Mouse (Mus musculus) adrenal gland, postnatal 0 days (tissue): ENCODE measurements around the gene Zfp563. TPM values are rescaled to one million over a fixed set of nuclear protein-coding genes. Genes with fewer than 3 reads are reported as not detected.

Experiments used
- polyA plus RNA-seq: library from polyadenylated mRNA; unstranded; fragments of >200 nt; fragmentation: Nextera tagmentation; extraction: Ambion mirVana; gene quantifications from 2 replicates; pipeline ENCODE4 v1.2.1, GENCODE M21; 2015

The Zfp563 gene
- polyA plus RNA-seq = 6.8 and 7.5 TPM in 2 replicates

GRCm38 (mm10) chr17:33089220-33089949 lies at the start of gene Zfp563:
Gene Zfp563, plus strand, starts transcription at chr17:33089310.

GRCm38 (mm10) chr17:33067958-33068357 lies 21.2 kb upstream of the Zfp563 start, which contains the start of gene 4921501E09Rik:
Gene 4921501E09Rik, minus strand, starts transcription at chr17:33068058.

GRCm38 (mm10) chr17:33139261-33139820 lies 50.2 kb downstream of the Zfp563 start, which contains the start of gene Morc2b:
Gene Morc2b, minus strand, starts transcription at chr17:33139683.

Other genes starting within 250 kb of the Zfp563 start
- 5.1 and 6.2 TPM in 2 replicates for gene Zfp870, start 197.7 kb upstream of the Zfp563 start, polyA plus RNA-seq
- gene Cyp4f14, start 172.0 kb upstream of the Zfp563 start, polyA plus RNA-seq = 1.4 and 4.0 TPM in 2 replicates
- gene Cyp4f13, start 141.9 kb upstream of the Zfp563 start, polyA plus RNA-seq = 23.8 and 42.9 TPM in 2 replicates
- 8.8 and 11.6 TPM in 2 replicates for gene Zfp472, start 123.5 kb upstream of the Zfp563 start, polyA plus RNA-seq
- 8.4 and 9.0 TPM in 2 replicates for gene Zfp952, start 96.2 kb upstream of the Zfp563 start, polyA plus RNA-seq
- gene Zfp763, start 55.9 kb upstream of the Zfp563 start, polyA plus RNA-seq = 10.6 and 11.4 TPM in 2 replicates
- not detected in 2 replicates for gene 4921501E09Rik, start 21.3 kb upstream of the Zfp563 start, polyA plus RNA-seq
- 0.06 TPM in 2 replicates for gene Morc2b, start 50.4 kb downstream of the Zfp563 start, polyA plus RNA-seq
- not detected in 2 replicates for gene Olfr55, start 79.1 kb downstream of the Zfp563 start, polyA plus RNA-seq
- gene Olfr239, start 102.0 kb downstream of the Zfp563 start, polyA plus RNA-seq = not detected in 2 replicates
- gene Olfr1564, start 132.4 kb downstream of the Zfp563 start, polyA plus RNA-seq = not detected in 2 replicates
- 13.1 and 14.4 TPM in 2 replicates for gene Zfp955a, start 165.8 kb downstream of the Zfp563 start, polyA plus RNA-seq
- gene Olfr63, start 175.4 kb downstream of the Zfp563 start, polyA plus RNA-seq = 0.03 and 0.05 TPM in 2 replicates
- gene Zfp955b, start 200.2 kb downstream of the Zfp563 start, polyA plus RNA-seq = 5.2 and 6.9 TPM in 2 replicates